Mouse (Mus musculus): ENCODE measurements around the gene Spns3.

GRCm38 (mm10) chr11:72576466-72577351 is 26.4 kb upstream of the Spns3 start:
- TF ChIP-seq POLR2A (IDR thresholded peaks at IDR 0.05; ENCODE audit: insufficient read length, low read depth) (no peak), MAX (IDR thresholded peaks at IDR 0.05; ENCODE audit: low read depth) (no peak), TCF12 (IDR thresholded peaks at IDR 0.05; ENCODE audit: insufficient read depth, poor library complexity, severe bottlenecking) (no peak), CEBPB (IDR thresholded peaks at IDR 0.05; ENCODE audit: insufficient read depth, poor library complexity, severe bottlenecking) (no peak), MYOG (IDR thresholded peaks at IDR 0.05; ENCODE audit: control insufficient read depth in 1 of 3, insufficient read depth in 1 of 3, insufficient read length in 2 of 3, low read depth in 2 of 3) (no peak), POLR2AphosphoS2 (IDR thresholded peaks at IDR 0.05; ENCODE audit: insufficient read length, low read depth) (no peak), E2F4 (IDR thresholded peaks at IDR 0.05; ENCODE audit: insufficient read depth) (no peak), SRF (IDR thresholded peaks at IDR 0.05; ENCODE audit: control insufficient read depth, insufficient read length, low read depth) (no peak), MYOD1 (IDR thresholded peaks at IDR 0.05; ENCODE audit: control insufficient read depth in 1 of 3, insufficient read length in 2 of 3, low read depth in 2 of 3) (no peak), TCF3 (IDR thresholded peaks at IDR 0.05; ENCODE audit: insufficient read length, low read depth) (no peak)

All from myocyte (in vitro differentiated cells).